Mouse (Mus musculus) neural tube, embryonic 11.5 days (tissue): ENCODE measurements around the gene Il17f. TPM values are rescaled to one million over a fixed set of nuclear protein-coding genes. Genes with fewer than 3 reads are reported as not detected.

ENCODE experiments used
- ATAC-seq: fragments of 200-750 bp; cut with Nextera tagmentation; 2 replicates; pipeline ENCODE4 v1.8.0; 2017; ENCODE audit warnings: moderate number of reproducible peaks, mild to moderate bottlenecking, moderate TSS enrichment, moderate library complexity; ENCODE audit not compliant: insufficient read depth, low FRiP score, low TSS enrichment
- DNase-seq: peaks from one replicate; pipeline ENCODE4 v3.0.0-alpha.2; 2015; ENCODE audit warnings: low spot score
- H3K27ac ChIP-seq: fragments of 300-500 bp; sonication (generic); 2 replicates; pipeline ENCODE4 v1.5.1; 2014; ENCODE audit warnings: low read depth, mild to moderate bottlenecking, low read length
- H3K27me3 ChIP-seq: fragments of 300-500 bp; sonication (generic); 2 replicates; pipeline ENCODE4 v1.6.1; 2014; ENCODE audit warnings: mild to moderate bottlenecking, low read length, mixed read lengths; ENCODE audit not compliant: control insufficient read depth, insufficient read depth
- H3K36me3 ChIP-seq: fragments of 300-500 bp; sonication (generic); 2 replicates; pipeline ENCODE4 v1.6.1; 2014; ENCODE audit warnings: mild to moderate bottlenecking, low read length, moderate library complexity, mixed read lengths; ENCODE audit not compliant: control insufficient read depth, insufficient read depth
- H3K4me1 ChIP-seq: fragments of 300-500 bp; sonication (generic); 2 replicates; pipeline ENCODE4 v1.6.1; 2014; ENCODE audit warnings: low read length, mixed read lengths; ENCODE audit not compliant: control insufficient read depth, insufficient read depth
- H3K4me2 ChIP-seq: fragments of 300-500 bp; sonication (generic); 2 replicates; pipeline ENCODE4 v1.6.1; 2014; ENCODE audit warnings: low read depth, mild to moderate bottlenecking, moderate library complexity
- H3K4me3 ChIP-seq: fragments of 300-500 bp; sonication (generic); 2 replicates; pipeline ENCODE4 v1.5.1; 2014; ENCODE audit warnings: low read depth, low read length
- H3K9ac ChIP-seq: fragments of 300-500 bp; sonication (generic); 2 replicates; pipeline ENCODE4 v1.6.1; 2014; ENCODE audit warnings: mild to moderate bottlenecking, low read length
- H3K9me3 ChIP-seq: fragments of 300-500 bp; sonication (generic); 2 replicates; pipeline ENCODE4 v1.6.1; 2016; ENCODE audit warnings: low read length; ENCODE audit not compliant: control insufficient read depth
- WGBS: fragments of 180-500 bp; shearing (Covaris S2); extraction: QIAGEN DNeasy Blood & Tissue Kit; methylation state at CpG from one replicate; pipeline ENCODE4 v1.1.7; 2014; 5-methylcytosine and 5-hydroxymethylcytosine counted together
- polyA plus RNA-seq: library from polyadenylated mRNA; unstranded; fragments of >200 nt; fragmentation: Nextera tagmentation; extraction: Ambion mirVana; gene quantifications from 2 replicates; pipeline ENCODE4 v1.2.1, GENCODE M21; 2014

Gene Il17f
- polyA plus RNA-seq, 1 experiment from 2014 or later: 0.41 TPM

- Histone ChIP-seq H3K9me3 (no peaks in the 10 kb centered on the region), H3K4me1 (no peaks in the 10 kb centered on the region), H3K4me2 (no peak overlapping the region), H3K27ac (no peak overlapping the region), H3K9ac (no peak overlapping the region), H3K27me3 (no peaks in the 10 kb centered on the region), H3K4me3 (no peak overlapping the region), H3K36me3 (no peaks in the 10 kb centered on the region)
- ATAC-seq: no peak
- no peak for DNase-seq
- WGBS: 54% methylated on average over 4 of the region's 4 CpGs
These were observed 33.1 kb upstream of the Il17f start for GRCm38 (mm10) chr1:20823471-20823870.

- Histone ChIP-seq H3K9me3 (no peaks in the 10 kb centered on the region), H3K4me3 (no peak overlapping the region), H3K27me3 (no peaks in the 10 kb centered on the region), H3K4me1 (no peaks in the 10 kb centered on the region), H3K9ac (no peak overlapping the region), H3K27ac (no peak overlapping the region), H3K4me2 (no peak overlapping the region), H3K36me3 (no peaks in the 10 kb centered on the region)
- DNase-seq (no peak), ATAC-seq (no peak)
- 85% methylated on average over 4 of the region's 4 CpGs for WGBS
These were observed 30.5 kb upstream of the Il17f start for GRCm38 (mm10) chr1:20820959-20821358.

- H3K36me3 ChIP-seq: no peaks in the 10 kb centered on the region
- no peaks in the 10 kb centered on the region for H3K27me3 ChIP-seq
- ATAC-seq (peak; percentile 100), DNase-seq (peak; percentile 92)
- H3K4me3 ChIP-seq: peak within 1 kb of the TSS; percentile 77
- peak within 1 kb of the TSS; percentile 54 for H3K4me2 ChIP-seq
- no peaks in the 10 kb centered on the region for H3K9me3 ChIP-seq
- WGBS: under 1% methylated on average over 52 of the region's 52 CpGs
- H3K27ac ChIP-seq: no peak within 1 kb of the TSS
- H3K4me1 ChIP-seq: no peaks in the 10 kb centered on the region
- H3K9ac ChIP-seq: peak within 1 kb of the TSS; percentile 74
These were observed 29.6 kb upstream of the Il17f start, which contains the start of gene Mcm3 for GRCm38 (mm10) chr1:20819771-20820605. Mcm3 (minus strand) TSS chr1:20820312.

DNA sequence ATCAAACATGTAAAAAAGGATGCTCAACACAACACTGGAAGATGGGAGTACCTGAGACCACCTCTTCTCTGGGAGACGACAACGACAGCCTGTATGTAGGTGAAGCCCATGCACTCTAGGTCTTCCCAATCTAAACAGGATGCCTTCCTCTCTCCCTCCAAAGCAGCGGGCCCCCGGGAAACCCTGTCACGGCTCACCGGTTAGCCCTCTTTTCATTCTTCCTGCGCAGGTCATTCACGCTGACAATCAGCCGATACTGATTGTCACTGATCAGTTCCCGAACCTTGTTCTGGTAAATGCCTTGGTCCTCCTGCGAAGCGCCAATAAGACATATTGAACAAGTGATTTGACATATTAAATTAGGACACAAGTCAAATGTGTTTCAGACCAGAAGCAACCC is 27.2 kb upstream of the Il17f start:
- Histone ChIP-seq H3K4me2 (no peak overlapping the region), H3K36me3 (peaks cover 8% of the 10 kb centered on the region), H3K27ac (no peak overlapping the region), H3K4me1 (no peaks in the 10 kb centered on the region), H3K9ac (no peak overlapping the region), H3K27me3 (no peaks in the 10 kb centered on the region), H3K9me3 (no peaks in the 10 kb centered on the region), H3K4me3 (no peak overlapping the region)
- no peak for ATAC-seq
- DNase-seq: no peak
- 84% methylated on average over 12 of the region's 12 CpGs for WGBS

- Histone ChIP-seq H3K9ac (no peak overlapping the region), H3K36me3 (peaks cover 11% of the 10 kb centered on the region), H3K9me3 (no peaks in the 10 kb centered on the region), H3K27me3 (no peaks in the 10 kb centered on the region), H3K4me2 (no peak overlapping the region), H3K27ac (no peak overlapping the region), H3K4me3 (no peak overlapping the region), H3K4me1 (no peaks in the 10 kb centered on the region)
- DNase-seq (no peak), ATAC-seq (no peak)
- WGBS: 88% methylated on average over 9 of the region's 9 CpGs
These were observed 26.8 kb upstream of the Il17f start for GRCm38 (mm10) chr1:20817172-20817571.

GRCm38 (mm10) chr1:20814521-20814920 is 24.1 kb upstream of the Il17f start:
- no peaks in the 10 kb centered on the region for H3K27me3 ChIP-seq
- 92% methylated on average over 8 of the region's 8 CpGs for WGBS
- peaks cover 14% of the 10 kb centered on the region for H3K36me3 ChIP-seq
- H3K27ac ChIP-seq: no peak overlapping the region
- no peak for ATAC-seq
- no peaks in the 10 kb centered on the region for H3K4me1 ChIP-seq
- no peak overlapping the region for H3K4me2 ChIP-seq
- H3K4me3 ChIP-seq: no peak overlapping the region
- DNase-seq: no peak
- H3K9ac ChIP-seq: no peak overlapping the region
- H3K9me3 ChIP-seq: no peaks in the 10 kb centered on the region

- H3K36me3 ChIP-seq: peaks cover 13% of the 10 kb centered on the region
- no peak for DNase-seq
- WGBS: 96% methylated on average over 10 of the region's 10 CpGs
- no peak overlapping the region for H3K9ac ChIP-seq
- no peak overlapping the region for H3K4me3 ChIP-seq
- no peaks in the 10 kb centered on the region for H3K4me1 ChIP-seq
- H3K9me3 ChIP-seq: no peaks in the 10 kb centered on the region
- no peak overlapping the region for H3K27ac ChIP-seq
- ATAC-seq: no peak
- H3K27me3 ChIP-seq: no peaks in the 10 kb centered on the region
- no peak overlapping the region for H3K4me2 ChIP-seq
These were observed 14.1 kb upstream of the Il17f start for GRCm38 (mm10) chr1:20804526-20804925.

GRCm38 (mm10) chr1:20801682-20802390 is 11.4 kb upstream of the Il17f start:
- Histone ChIP-seq H3K4me1 (no peaks in the 10 kb centered on the region), H3K9ac (no peak overlapping the region), H3K27me3 (no peaks in the 10 kb centered on the region), H3K27ac (no peak overlapping the region), H3K4me3 (no peak overlapping the region), H3K4me2 (no peak overlapping the region), H3K36me3 (peaks cover 3% of the 10 kb centered on the region), H3K9me3 (no peaks in the 10 kb centered on the region)
- 87% methylated on average over 8 of the region's 8 CpGs for WGBS
- DNase-seq: peak; percentile 23
- peak; percentile 40; the same call in 1 of the 2 replicates for ATAC-seq
